7 mouse cellular contexts compared by ENCODE assay signal in genomic region chr11:31370436-31371230, GRCm38 (mm10). TPM values are rescaled to one million over a fixed set of nuclear protein-coding genes. Genes with fewer than 3 reads are reported as not detected.
A peak's percentile ranks its signal among the peaks of the same experiment; 100 is the strongest.
DNase-seq lines count a peak whose midpoint lies in the region; ATAC-seq and TF ChIP-seq lines count a peak whose summit lies in the region.

No protein-coding gene starts in this region.

- 0 out of 2 replicates have a peak overlapping the region, but pooled peaks have one; percentile 71 for H3K4me3 ChIP-seq in testis, adult 2 months (ENCODE audit: control insufficient read depth, low read depth, low read length)
- H3K4me3 ChIP-seq in hindbrain, embryonic 12.5 days = peak overlapping the region; percentile 57
- peak overlapping the region; percentile 44 for H3K4me3 ChIP-seq in liver, embryonic 15.5 days (replicated peaks)

- no peak overlapping the region for H3K27ac ChIP-seq in testis, adult 2 months (ENCODE audit: control insufficient read depth, insufficient read depth, low read depth, low read length)
- no peak overlapping the region for H3K27ac ChIP-seq in hindbrain, embryonic 12.5 days
- no peak overlapping the region for H3K27ac ChIP-seq in liver, embryonic 15.5 days (replicated peaks)

- no peaks in the 10 kb centered on the region for H3K27me3 ChIP-seq in testis, adult 2 months (ENCODE audit: control insufficient read depth, insufficient read depth, low read length)
- H3K27me3 ChIP-seq in hindbrain, embryonic 12.5 days = peaks cover 49% of the 10 kb centered on the region
- peaks cover 58% of the 10 kb centered on the region for H3K27me3 ChIP-seq in liver, embryonic 15.5 days

- H3K9me3 ChIP-seq in hindbrain, embryonic 12.5 days (replicated peaks) = no peaks in the 10 kb centered on the region
- no peaks in the 10 kb centered on the region for H3K9me3 ChIP-seq in liver, embryonic 15.5 days (replicated peaks)

- WGBS in hindbrain, embryonic 12.5 days = 2% methylated on average over 20 of the region's 24 CpGs
- WGBS in liver, embryonic 15.5 days (ENCODE audit: insufficient replicate concordance) = 2% methylated on average over 22 of the region's 24 CpGs

- no peak for TF ChIP-seq POLR2A in testis, adult 2 months (IDR thresholded peaks at IDR 0.05; ENCODE audit: control insufficient read depth, low read depth, low read length)

- peaks cover 3% of the 10 kb centered on the region; the same call in 1 of the 2 replicates for H3K4me1 ChIP-seq in testis, adult 2 months (ENCODE audit: control insufficient read depth, insufficient read depth, low read length)
- H3K4me1 ChIP-seq in hindbrain, embryonic 12.5 days = peaks cover 26% of the 10 kb centered on the region
- H3K4me1 ChIP-seq in liver, embryonic 15.5 days (replicated peaks) = peaks cover 21% of the 10 kb centered on the region

- DNase-seq in testis, postnatal 10 days (ENCODE audit: low spot score) = no peak
- no peak for DNase-seq in thymus, postnatal 14 days

- no peak for TF ChIP-seq CTCF in testis, adult 2 months (IDR thresholded peaks at IDR 0.05; ENCODE audit: control insufficient read depth, insufficient read depth, insufficient replicate concordance, low read depth, low read length)

- ATAC-seq in hindbrain, embryonic 12.5 days (ENCODE audit: low FRiP score) = no peak
- no peak for ATAC-seq in liver, embryonic 15.5 days (ENCODE audit: insufficient read depth)
- no peak for ATAC-seq in megakaryocyte-erythroid progenitor cell, adult 5-6 weeks (replicated peaks; ENCODE audit: low FRiP score, low TSS enrichment, poor library complexity, severe bottlenecking)
- no peak for ATAC-seq in granulocyte monocyte progenitor cell, adult 5-6 weeks (replicated peaks; ENCODE audit: poor library complexity, severe bottlenecking)

- peak overlapping the region; percentile 35; the same call in 1 of the 2 replicates for H3K9ac ChIP-seq in hindbrain, embryonic 12.5 days
- no peak overlapping the region for H3K9ac ChIP-seq in liver, embryonic 15.5 days

- H3K36me3 ChIP-seq in testis, adult 2 months (ENCODE audit: control insufficient read depth, insufficient read depth, low read length) = no peaks in the 10 kb centered on the region
- no peaks in the 10 kb centered on the region for H3K36me3 ChIP-seq in hindbrain, embryonic 12.5 days
- H3K36me3 ChIP-seq in liver, embryonic 15.5 days (replicated peaks) = no peaks in the 10 kb centered on the region

- peak overlapping the region; percentile 99 for H3K4me2 ChIP-seq in hindbrain, embryonic 12.5 days (replicated peaks)
- H3K4me2 ChIP-seq in liver, embryonic 15.5 days = peak overlapping the region; percentile 67

RNA-seq across cellular contexts. Expression of gene Stc2, which starts 0.8 kb away (rescaled TPM):
- polyA plus RNA-seq in testis, adult 2 months (2012; rRNA removed) = 0.65 and 0.77 TPM in 2 replicates
- 0.77 and 1.0 TPM in 2 replicates for polyA plus RNA-seq in hindbrain, embryonic 12.5 days (2016; fragmentation: Nextera tagmentation; extraction: Ambion mirVana)
- polyA plus RNA-seq in liver, embryonic 15.5 days (2015; fragmentation: Nextera tagmentation; extraction: Ambion mirVana) = 0.28 and 0.46 TPM in 2 replicates
- total RNA-seq in megakaryocyte-erythroid progenitor cell, adult 5-6 weeks (2014; fragmentation: Nextera tagmentation) = not detected in 2 replicates
- total RNA-seq in megakaryocyte-erythroid progenitor cell, adult 5-6 weeks (2017) = 0.53 and 7.8 TPM in 2 replicates
- not detected in 2 replicates for total RNA-seq in granulocyte monocyte progenitor cell, adult 5-6 weeks (2014; fragmentation: Nextera tagmentation)
- 0.26 and 0.41 TPM in 2 replicates for total RNA-seq in granulocyte monocyte progenitor cell, adult 5-6 weeks (2017)
